Mouse (Mus musculus) thymus, adult 2 months (tissue): Measurements from ENCODE around the gene Nectin4.

ENCODE experiments used
- CTCF ChIP-seq: fragments of 200-500 bp; IDR thresholded peaks from 2 replicates; pipeline ENCODE4 v1.5.1; 2012; ENCODE audit warnings: mild to moderate bottlenecking, control low read depth, low read length, moderate library complexity, borderline replicate concordance; ENCODE audit not compliant: control insufficient read depth, poor library complexity, insufficient read depth; ENCODE audit errors: extremely low read depth
- POLR2A ChIP-seq: fragments of 200-500 bp; IDR thresholded peaks from 2 replicates; pipeline ENCODE4 v1.6.1; 2012; ENCODE audit warnings: mild to moderate bottlenecking, low read length, control low read depth, moderate library complexity; ENCODE audit not compliant: control insufficient read depth, poor library complexity, insufficient read depth; ENCODE audit errors: extremely low read depth

DNA sequence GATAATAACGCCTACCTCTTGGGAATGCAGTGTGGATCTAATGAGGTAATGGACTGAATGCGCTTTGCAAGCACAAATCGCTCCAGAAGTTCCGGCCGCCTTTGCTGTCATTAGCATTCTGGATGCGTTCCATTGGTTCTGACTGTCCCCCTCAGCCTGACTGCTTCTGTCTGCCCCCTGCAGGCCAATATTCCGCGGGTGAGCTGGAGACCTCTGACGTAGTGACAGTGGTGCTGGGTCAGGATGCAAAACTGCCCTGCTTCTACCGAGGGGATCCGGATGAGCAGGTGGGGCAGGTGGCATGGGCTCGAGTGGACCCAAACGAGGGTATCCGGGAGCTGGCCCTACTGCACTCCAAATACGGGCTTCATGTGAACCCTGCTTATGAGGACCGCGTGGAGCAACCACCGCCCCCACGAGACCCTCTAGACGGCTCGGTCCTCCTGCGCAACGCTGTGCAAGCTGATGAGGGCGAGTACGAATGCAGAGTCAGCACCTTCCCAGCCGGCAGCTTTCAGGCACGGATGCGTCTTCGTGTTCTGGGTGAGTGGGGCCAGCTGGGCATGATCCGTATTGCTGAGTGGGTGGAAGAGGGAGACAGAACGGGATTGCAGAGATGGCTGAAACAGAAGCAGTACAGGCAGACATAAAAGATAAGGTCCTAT is 10.2 kb downstream of the Nectin4 start:
- TF ChIP-seq CTCF (peak; percentile 80), POLR2A (no peak)
